Mouse (Mus musculus) limb, embryonic 11.5 days (tissue): ENCODE data around the gene Bud31. TPM values are rescaled to one million over a fixed set of nuclear protein-coding genes. Genes with fewer than 3 reads are reported as not detected.

ENCODE experiments used
- ATAC-seq: fragments of 200-750 bp; cut with Nextera tagmentation; 2 replicates; pipeline ENCODE4 v1.8.0; 2017; ENCODE audit warnings: low read depth; ENCODE audit not compliant: insufficient number of reproducible peaks, low FRiP score, low TSS enrichment
- DNase-seq: peaks from one replicate; pipeline ENCODE4 v3.0.0-alpha.2; 2015; ENCODE audit warnings: low spot score
- H3K27ac ChIP-seq: fragments of 300-500 bp; sonication (generic); replicated peaks from 2 replicates; pipeline ENCODE4 v1.5.1; 2014; ENCODE audit warnings: low read depth, mild to moderate bottlenecking, low read length
- H3K27me3 ChIP-seq: fragments of 300-500 bp; sonication (generic); 2 replicates; pipeline ENCODE4 v1.6.1; 2014; ENCODE audit warnings: mild to moderate bottlenecking, low read length, mixed read lengths; ENCODE audit not compliant: control insufficient read depth, insufficient read depth
- H3K36me3 ChIP-seq: fragments of 300-500 bp; sonication (generic); 2 replicates; pipeline ENCODE4 v1.6.1; 2014; ENCODE audit warnings: mild to moderate bottlenecking, low read length, moderate library complexity, mixed read lengths; ENCODE audit not compliant: control insufficient read depth, insufficient read depth
- H3K4me1 ChIP-seq: fragments of 300-500 bp; sonication (generic); 2 replicates; pipeline ENCODE4 v1.6.1; 2014; ENCODE audit warnings: low read length, mixed read lengths; ENCODE audit not compliant: control insufficient read depth, insufficient read depth
- H3K4me2 ChIP-seq: fragments of 300-500 bp; sonication (generic); 2 replicates; pipeline ENCODE4 v1.6.1; 2014; ENCODE audit warnings: low read depth, mild to moderate bottlenecking, moderate library complexity; ENCODE audit not compliant: severe bottlenecking
- H3K4me3 ChIP-seq: fragments of 300-500 bp; sonication (generic); 2 replicates; pipeline ENCODE4 v1.5.1; 2014; ENCODE audit warnings: low read depth, low read length
- H3K9ac ChIP-seq: fragments of 300-500 bp; sonication (generic); 2 replicates; pipeline ENCODE4 v1.6.1; 2014; ENCODE audit warnings: mild to moderate bottlenecking, low read length
- H3K9me3 ChIP-seq: fragments of 300-500 bp; sonication (generic); 2 replicates; pipeline ENCODE4 v1.6.1; 2016; ENCODE audit warnings: low read length; ENCODE audit not compliant: control insufficient read depth
- WGBS: fragments of 180-500 bp; shearing (Covaris S2); extraction: QIAGEN DNeasy Blood & Tissue Kit; methylation state at CpG from one replicate; pipeline ENCODE4 v1.1.7; 2014; 5-methylcytosine and 5-hydroxymethylcytosine counted together
- polyA plus RNA-seq: library from polyadenylated mRNA; unstranded; fragments of >200 nt; fragmentation: Nextera tagmentation; extraction: Ambion mirVana; gene quantifications from 2 replicates; pipeline ENCODE4 v1.2.1, GENCODE M21; 2014

Bud31 gene
- polyA plus RNA-seq, 1 experiment from 2014 or later = 287 TPM

DNA sequence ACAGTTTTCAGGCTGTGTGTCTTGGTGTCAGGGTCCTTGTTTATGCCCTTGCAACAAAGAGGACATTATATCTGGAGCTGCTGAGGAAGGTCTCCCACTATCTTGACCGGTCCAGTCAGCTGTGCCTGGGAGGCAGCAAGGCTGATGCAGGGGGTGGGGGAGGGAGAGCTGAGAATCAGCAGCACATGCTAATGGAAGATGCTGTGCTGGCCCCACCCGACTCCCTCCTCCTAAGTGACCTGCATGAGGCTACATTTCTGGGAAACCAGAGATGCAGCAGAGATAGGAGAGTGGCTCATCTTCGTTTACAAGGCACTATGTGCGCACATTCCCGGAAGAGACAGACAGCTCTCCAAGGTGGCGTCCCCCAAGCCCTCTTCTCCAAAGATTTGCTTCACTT, 29.8 kb upstream of the Bud31 start:
- H3K36me3 ChIP-seq = peaks cover 11% of the 10 kb centered on the region
- H3K4me2 ChIP-seq = no peak overlapping the region
- DNase-seq = no peak
- ATAC-seq = no peak
- H3K9me3 ChIP-seq = no peaks in the 10 kb centered on the region
- no peaks in the 10 kb centered on the region for H3K27me3 ChIP-seq
- H3K4me1 ChIP-seq = peaks cover 3% of the 10 kb centered on the region; the same call in 1 of the 2 replicates
- no peak overlapping the region for H3K9ac ChIP-seq
- H3K27ac ChIP-seq = no peak overlapping the region
- WGBS = 86% methylated on average over 6 of the region's 6 CpGs
- H3K4me3 ChIP-seq = no peak overlapping the region

DNA sequence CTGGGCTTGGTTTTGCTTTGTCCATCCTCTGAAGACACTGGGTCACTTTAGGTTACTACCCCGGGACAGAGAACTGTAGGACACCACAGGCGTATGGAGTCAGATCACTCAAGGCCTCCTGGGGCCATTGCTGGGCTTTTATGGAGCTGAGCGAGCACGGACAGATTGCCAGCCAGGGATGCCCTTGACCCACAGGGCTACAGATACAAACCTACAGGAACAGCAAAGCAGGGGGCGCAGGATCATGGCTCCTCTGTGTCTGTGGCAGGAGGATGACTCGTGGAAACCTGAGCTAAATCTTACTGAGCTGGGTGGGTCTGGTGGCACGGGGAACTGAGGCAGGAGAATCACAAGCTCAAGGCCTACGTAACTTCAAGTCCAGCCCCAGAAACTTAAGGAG, 27.6 kb upstream of the Bud31 start:
- Histone ChIP-seq H3K4me3 (no peak overlapping the region), H3K4me1 (peaks cover 3% of the 10 kb centered on the region; the same call in 1 of the 2 replicates), H3K27me3 (no peaks in the 10 kb centered on the region), H3K9me3 (no peaks in the 10 kb centered on the region), H3K4me2 (no peak overlapping the region), H3K27ac (no peak overlapping the region), H3K36me3 (peaks cover 11% of the 10 kb centered on the region), H3K9ac (no peak overlapping the region)
- 81% methylated on average over 8 of the region's 8 CpGs for WGBS
- ATAC-seq (no peak), DNase-seq (no peak)

DNA sequence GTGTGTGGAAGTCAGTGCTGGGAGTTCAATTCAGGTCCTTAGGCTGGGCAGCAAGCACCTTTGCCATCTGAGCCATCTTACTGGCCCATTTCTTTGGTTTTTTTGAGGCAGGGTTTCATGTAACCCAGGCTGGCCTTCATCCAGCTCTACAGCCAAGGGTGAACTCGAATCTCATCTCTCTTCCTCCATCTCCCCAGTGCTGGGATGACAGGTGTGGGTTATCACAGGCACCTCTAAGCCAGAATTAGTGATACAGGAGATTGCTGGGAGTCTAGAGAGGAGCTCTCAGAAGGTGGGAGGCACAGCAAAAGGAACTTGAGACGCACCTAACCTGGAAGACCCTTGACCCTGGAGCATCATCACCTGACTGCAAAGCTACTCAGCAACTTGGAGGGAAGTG, 26.7 kb upstream of the Bud31 start:
- H3K27ac ChIP-seq = no peak overlapping the region
- no peak overlapping the region for H3K9ac ChIP-seq
- peaks cover 9% of the 10 kb centered on the region; the same call in 1 of the 2 replicates for H3K36me3 ChIP-seq
- H3K4me3 ChIP-seq = peak overlapping the region; percentile 64; the same call in 1 of the 2 replicates
- H3K4me1 ChIP-seq = peaks cover 3% of the 10 kb centered on the region; the same call in 1 of the 2 replicates
- DNase-seq (no peak), ATAC-seq (peak; percentile 8; the same call in 1 of the 2 replicates)
- no peaks in the 10 kb centered on the region for H3K9me3 ChIP-seq
- 41% methylated on average over 2 of the region's 2 CpGs for WGBS
- peak overlapping the region; percentile 74 for H3K4me2 ChIP-seq
- H3K27me3 ChIP-seq = no peaks in the 10 kb centered on the region

DNA sequence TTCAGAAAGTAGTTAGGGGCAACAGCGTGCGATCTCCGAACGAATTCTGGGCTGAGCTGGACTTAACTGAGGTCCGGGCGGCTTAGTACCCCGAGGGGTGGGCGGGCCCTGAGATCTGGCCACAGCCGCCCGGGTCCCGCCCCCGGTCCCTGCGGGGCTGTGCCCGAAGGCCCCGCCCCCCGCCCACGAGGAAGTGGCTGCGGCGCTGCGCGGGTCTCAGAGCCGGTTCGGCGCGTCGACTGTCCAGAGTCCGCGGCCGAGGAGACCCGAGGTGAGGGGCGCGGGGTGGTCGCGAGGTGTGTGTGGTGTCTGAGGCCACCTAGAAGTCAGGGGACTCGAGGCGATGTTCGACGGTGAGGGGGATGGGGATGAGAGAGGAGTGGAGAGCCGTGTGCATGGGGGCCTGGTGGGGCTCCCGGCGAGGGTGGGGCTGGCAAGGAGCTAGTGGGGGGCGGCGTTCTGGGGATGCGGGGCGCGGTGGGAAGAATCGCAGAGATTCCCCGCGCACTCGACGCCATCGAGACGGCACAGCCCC, 26.0 kb upstream of the Bud31 start, which contains the start of gene Arpc1b:
Gene Arpc1b (plus strand): TSS at position 145 of the 535 bp plus-strand sequence.
- Histone ChIP-seq H3K4me1 (peaks cover 3% of the 10 kb centered on the region; the same call in 1 of the 2 replicates), H3K4me2 (peak within 1 kb of the TSS; percentile 74), H3K4me3 (peak within 1 kb of the TSS; percentile 64), H3K27me3 (no peaks in the 10 kb centered on the region), H3K36me3 (0 out of 2 replicates have a peak, but pooled peaks cover 5% of the 10 kb centered on the region), H3K9ac (peak within 1 kb of the TSS; percentile 42), H3K9me3 (no peaks in the 10 kb centered on the region), H3K27ac (no peak within 1 kb of the TSS)
- WGBS = under 1% methylated on average over 49 of the region's 53 CpGs
- peak; percentile 52 for ATAC-seq
- DNase-seq = peak; percentile 71

DNA sequence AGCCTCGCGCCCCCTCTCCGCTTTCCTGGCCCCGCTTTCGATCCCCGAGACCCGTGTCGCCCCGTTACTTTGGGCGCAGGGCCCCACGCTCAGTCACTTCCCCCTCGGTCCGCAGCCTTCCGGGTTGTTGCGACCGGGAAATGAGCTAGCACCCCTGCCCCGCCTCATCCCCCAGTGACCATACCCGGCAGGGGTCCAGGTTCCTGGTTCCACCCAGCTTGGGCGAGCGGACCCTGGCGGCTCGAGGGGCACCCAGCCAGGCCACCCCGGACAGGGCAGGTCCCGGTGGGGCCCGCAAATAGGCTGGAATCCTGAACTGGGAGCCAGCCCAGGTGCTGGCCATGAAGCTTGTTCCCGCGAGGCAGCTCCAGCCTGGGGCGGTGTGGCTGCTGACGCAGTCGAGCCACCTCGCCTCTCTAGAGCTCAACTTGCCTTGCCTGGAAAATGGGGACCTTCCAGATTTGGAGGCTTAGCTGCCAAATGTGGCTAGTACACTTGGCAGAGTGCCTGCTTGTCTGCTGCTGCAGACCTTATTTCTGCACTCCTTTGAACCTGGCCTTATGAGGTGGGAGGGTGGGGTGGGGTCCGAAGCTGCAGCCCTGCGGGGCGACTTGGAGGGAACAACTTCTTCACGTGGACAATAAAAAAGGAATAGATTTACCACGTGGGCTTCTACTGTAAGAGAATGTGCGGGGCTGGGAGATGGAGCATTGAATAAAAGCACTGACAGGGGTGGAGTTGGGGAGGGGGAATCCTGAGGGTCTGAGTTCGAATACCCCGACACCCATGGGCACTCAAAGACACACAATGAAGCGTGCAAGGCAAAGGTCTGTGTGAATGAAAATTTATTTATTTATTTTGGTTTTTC, 25.3 kb upstream of the Bud31 start:
- 17% methylated on average over 40 of the region's 40 CpGs for WGBS
- DNase-seq = peak; percentile 53
- peak overlapping the region; percentile 74 for H3K4me2 ChIP-seq
- H3K4me1 ChIP-seq = peaks cover 3% of the 10 kb centered on the region; the same call in 1 of the 2 replicates
- ATAC-seq = 0 out of 2 replicates have a peak, but pooled peaks have one; percentile 10
- H3K27me3 ChIP-seq = no peaks in the 10 kb centered on the region
- H3K27ac ChIP-seq = no peak overlapping the region
- H3K9ac ChIP-seq = peak overlapping the region; percentile 42
- H3K36me3 ChIP-seq = 0 out of 2 replicates have a peak, but pooled peaks cover 3% of the 10 kb centered on the region
- H3K4me3 ChIP-seq = peak overlapping the region; percentile 64
- no peaks in the 10 kb centered on the region for H3K9me3 ChIP-seq

DNA sequence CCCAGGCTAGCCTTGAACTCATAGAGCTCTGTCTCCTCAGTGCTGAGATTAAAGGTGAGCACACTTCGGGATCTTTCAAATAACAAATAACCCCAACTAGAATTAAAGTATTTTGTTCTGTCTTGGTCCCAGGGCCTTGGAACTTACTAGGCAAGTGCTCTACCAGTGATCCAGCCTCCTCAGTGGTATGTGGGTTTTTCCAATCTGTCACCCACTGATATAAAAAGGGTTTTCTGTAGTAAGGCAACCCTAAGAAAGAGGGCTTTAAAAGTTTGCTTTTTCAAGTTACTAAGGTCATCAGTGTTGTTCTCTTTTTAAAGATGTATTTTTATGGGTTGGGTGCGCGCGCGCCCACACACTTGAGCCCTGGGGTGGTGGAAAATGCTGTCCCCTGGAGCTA, 24.4 kb upstream of the Bud31 start:
- Histone ChIP-seq H3K4me3 (no peak overlapping the region), H3K36me3 (no peaks in the 10 kb centered on the region), H3K4me2 (no peak overlapping the region), H3K27ac (no peak overlapping the region), H3K9me3 (no peaks in the 10 kb centered on the region), H3K27me3 (no peaks in the 10 kb centered on the region), H3K9ac (no peak overlapping the region), H3K4me1 (peaks cover 6% of the 10 kb centered on the region; the same call in 1 of the 2 replicates)
- ATAC-seq (no peak), DNase-seq (no peak)
- 90% methylated on average over 5 of the region's 5 CpGs for WGBS

DNA sequence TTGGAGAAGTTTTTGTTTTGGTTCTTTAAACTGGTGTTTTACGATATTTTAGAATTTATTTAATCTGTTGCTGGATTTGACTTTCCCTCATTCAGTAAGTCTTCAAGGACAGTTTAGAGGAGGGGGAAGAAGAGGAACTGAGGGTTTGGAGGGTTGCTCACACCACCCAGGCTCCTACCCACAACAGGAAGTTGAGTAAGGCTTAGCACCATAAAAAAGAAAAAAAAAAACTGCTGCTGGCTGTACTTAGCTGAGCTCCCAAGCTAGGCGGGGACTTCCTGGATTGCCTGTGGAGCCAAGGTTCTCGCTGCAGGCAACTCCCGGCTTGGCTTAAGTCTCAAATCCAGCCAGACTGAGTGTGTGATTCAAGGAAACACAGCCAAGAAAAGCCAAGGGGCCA, 23.8 kb upstream of the Bud31 start:
- Histone ChIP-seq H3K4me3 (no peak overlapping the region), H3K27ac (no peak overlapping the region), H3K36me3 (no peaks in the 10 kb centered on the region), H3K9me3 (no peaks in the 10 kb centered on the region), H3K4me2 (no peak overlapping the region), H3K27me3 (no peaks in the 10 kb centered on the region), H3K4me1 (peaks cover 6% of the 10 kb centered on the region; the same call in 1 of the 2 replicates), H3K9ac (no peak overlapping the region)
- WGBS = 35% methylated on average over 4 of the region's 4 CpGs
- DNase-seq (no peak), ATAC-seq (no peak)

DNA sequence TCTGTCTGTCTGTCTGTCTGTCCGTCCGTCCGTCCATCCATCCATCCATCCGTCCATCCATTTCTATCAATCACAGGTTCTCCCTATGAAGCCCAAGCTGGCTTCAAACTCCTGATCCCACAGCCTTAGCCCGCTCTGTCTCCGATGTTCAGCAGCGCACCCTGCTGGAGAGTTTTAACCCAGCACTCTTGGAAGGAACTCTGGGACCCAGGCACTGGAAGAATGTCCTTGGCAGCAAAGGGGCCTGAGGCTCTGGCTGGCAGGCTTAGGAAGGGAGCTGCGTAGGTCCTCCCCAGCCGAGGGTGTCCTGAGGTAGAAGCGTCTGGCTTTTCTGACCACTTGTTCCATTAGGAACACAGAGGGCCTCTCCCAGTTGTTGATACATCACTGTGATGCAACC, 23.2 kb upstream of the Bud31 start:
- no peak for ATAC-seq
- WGBS = 44% methylated on average over 10 of the region's 10 CpGs
- Histone ChIP-seq H3K9me3 (no peaks in the 10 kb centered on the region), H3K36me3 (0 out of 2 replicates have a peak, but pooled peaks cover 2% of the 10 kb centered on the region), H3K4me2 (no peak overlapping the region), H3K4me3 (no peak overlapping the region), H3K27me3 (no peaks in the 10 kb centered on the region), H3K27ac (no peak overlapping the region), H3K4me1 (peaks cover 6% of the 10 kb centered on the region; the same call in 1 of the 2 replicates), H3K9ac (no peak overlapping the region)
- DNase-seq = peak; percentile 79
